Comparison of ENCODE assay signal across 17 mouse cellular contexts in the genomic region with DNA sequence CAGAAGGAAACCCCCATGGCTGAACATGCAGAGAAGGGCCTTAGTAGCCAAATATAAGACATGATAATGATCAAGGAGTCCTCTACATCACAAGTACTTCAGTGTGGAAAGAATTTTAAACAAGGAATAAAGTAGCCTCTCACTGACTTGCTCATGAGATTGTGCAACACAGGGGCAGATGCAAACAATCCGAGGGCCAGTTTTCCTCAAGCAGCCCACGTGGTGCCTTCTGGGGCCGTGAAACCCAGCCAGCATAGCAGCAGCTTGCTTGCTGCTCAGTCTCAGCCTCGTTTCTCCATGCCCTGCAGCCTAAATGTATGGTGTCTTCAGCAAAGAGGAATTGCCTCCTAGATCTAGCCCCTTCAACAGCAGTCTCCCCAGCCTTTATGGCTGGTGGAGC.
DNase-seq lines count a peak whose midpoint lies in the region; ATAC-seq and TF ChIP-seq lines count a peak whose summit lies in the region.
"Had no signal": no experiment of that assay in that cellular context is flagged by ENCODE, and none has a peak within 500 bp of the region (broad histone marks: within the 10 kb centered on the region; RNA-seq: fewer than 3 reads in every experiment).

No protein-coding gene starts in this region.

- no peak for ATAC-seq in heart, embryonic 12.5 days (ENCODE audit: insufficient number of reproducible peaks, low FRiP score)
- no peak for ATAC-seq in megakaryocyte-erythroid progenitor cell, adult 5-6 weeks (replicated peaks; ENCODE audit: low FRiP score, low TSS enrichment, poor library complexity, severe bottlenecking)
- ATAC-seq: forebrain, postnatal 0 days; midbrain, embryonic 13.5 days; Patski had no signal

- TF ChIP-seq POLR2A in myocyte (IDR thresholded peaks at IDR 0.05; ENCODE audit: insufficient read length, low read depth), result no peak

- H3K9ac ChIP-seq in heart, embryonic 12.5 days, result no peak overlapping the region
- H3K9ac ChIP-seq: forebrain, postnatal 0 days; hindbrain, embryonic 15.5 days; liver, embryonic 13.5 days; midbrain, embryonic 13.5 days; neural tube, embryonic 12.5 days had no signal

- H3K27ac ChIP-seq in heart, embryonic 12.5 days (ENCODE audit: poor library complexity, severe bottlenecking), result no peak overlapping the region
- H3K27ac ChIP-seq: hindbrain, embryonic 15.5 days; liver, embryonic 13.5 days; midbrain, embryonic 13.5 days; neural tube, embryonic 12.5 days had no signal

- H3ac ChIP-seq in myocyte (ENCODE audit: control insufficient read depth, insufficient read length), result no peak overlapping the region

- WGBS in heart, embryonic 12.5 days, result 61% methylated on average over 4 of the region's 4 CpGs

- no peaks in the 10 kb centered on the region for H3K4me1 ChIP-seq in heart, embryonic 12.5 days (replicated peaks)
- H3K4me1 ChIP-seq: hindbrain, embryonic 15.5 days; liver, embryonic 13.5 days; midbrain, embryonic 13.5 days; neural tube, embryonic 12.5 days had no signal

- no peaks in the 10 kb centered on the region for H3K79me2 ChIP-seq in myocyte (ENCODE audit: control insufficient read depth, insufficient read depth)

- intact Hi-C loops in left cerebral cortex, postnatal 36 days (cut with DNase I), result no loop called here

- H3K9me3 ChIP-seq in heart, embryonic 12.5 days (replicated peaks), result no peaks in the 10 kb centered on the region
- H3K9me3 ChIP-seq: hindbrain, embryonic 15.5 days; liver, embryonic 13.5 days; midbrain, embryonic 13.5 days; neural tube, embryonic 12.5 days had no signal

- DNase-seq in heart, adult 8-10 months (ENCODE audit: low spot score), result peak; percentile 55
- peak; percentile 37 to 59 for DNase-seq in heart, adult 9 months (ENCODE audit: low spot score in 2 of 2)
- peak; percentile 77 to 80 for DNase-seq in lung, adult 18-20 months
- no peak for DNase-seq in left cerebral cortex, postnatal 36 days (ENCODE audit: low spot score in 2 of 2)
- DNase-seq: cerebellum, adult 2 months; forebrain, postnatal 0 days; kidney, adult 8-10 months; liver, embryonic 13.5 days; thymus, adult 2 months had no signal

- H3K27me3 ChIP-seq in heart, embryonic 12.5 days (replicated peaks), result no peaks in the 10 kb centered on the region
- H3K27me3 ChIP-seq in myocyte (ENCODE audit: control insufficient read depth, insufficient read depth, insufficient read length), result no peaks in the 10 kb centered on the region
- H3K27me3 ChIP-seq: CH12.LX; hindbrain, embryonic 15.5 days; liver, embryonic 13.5 days; midbrain, embryonic 13.5 days; neural tube, embryonic 12.5 days; Patski had no signal

- no peak overlapping the region for H3K4me3 ChIP-seq in heart, embryonic 12.5 days
- no peak overlapping the region for H3K4me3 ChIP-seq in myocyte
- H3K4me3 ChIP-seq: hindbrain, embryonic 15.5 days; liver, embryonic 13.5 days; midbrain, embryonic 13.5 days; neural tube, embryonic 12.5 days had no signal

- H3K36me3 ChIP-seq in heart, embryonic 12.5 days, result no peaks in the 10 kb centered on the region
- no peaks in the 10 kb centered on the region for H3K36me3 ChIP-seq in myocyte (ENCODE audit: control insufficient read depth, insufficient read depth)
- H3K36me3 ChIP-seq: hindbrain, embryonic 15.5 days; liver, embryonic 13.5 days; midbrain, embryonic 13.5 days; neural tube, embryonic 12.5 days had no signal

- no peak overlapping the region for H3K4me2 ChIP-seq in heart, embryonic 12.5 days
- H3K4me2 ChIP-seq in myocyte (ENCODE audit: low read depth), result no peak overlapping the region
- H3K4me2 ChIP-seq: hindbrain, embryonic 15.5 days; liver, embryonic 13.5 days; midbrain, embryonic 13.5 days; neural tube, embryonic 12.5 days had no signal

TF ChIP-seq in myocyte, 11 proteins besides CTCF, POLR2A, EP300 and RAD21:
- TF ChIP-seq CEBPB (IDR thresholded peaks at IDR 0.05; ENCODE audit: insufficient read depth, poor library complexity, severe bottlenecking) (peak; percentile 68; the same call in 1 of the 2 replicates), MYOG (IDR thresholded peaks at IDR 0.05; ENCODE audit: control insufficient read depth in 1 of 3, insufficient read depth in 1 of 3, insufficient read length in 2 of 3, low read depth in 2 of 3) (no peak), REST (IDR thresholded peaks at IDR 0.05; ENCODE audit: insufficient read depth, insufficient read length) (no peak), USF1 (IDR thresholded peaks at IDR 0.05; ENCODE audit: low read depth) (peak; percentile 35), E2F4 (IDR thresholded peaks at IDR 0.05; ENCODE audit: insufficient read depth) (no peak)
TF ChIP-seq in myocyte: peak in this region for 2.

Comparison
In these comparisons a context has a peak if more than half of its experiments do, and no peak if none do; other contexts are left out.
1. DNase-seq: peak in heart, adult 8-10 months (single experiment), heart, adult 9 months (2 of 2) and lung, adult 18-20 months (2 of 2); none in left cerebral cortex, postnatal 36 days (0 of 2).